Mouse (Mus musculus) left cerebral cortex, adult 2 months (tissue): ENCODE measurements around the gene Tmem50a. TPM values are rescaled to one million over a fixed set of nuclear protein-coding genes. Genes with fewer than 3 reads are reported as not detected.
A peak's percentile ranks its signal among the peaks of the same experiment; 100 is the strongest.

Experiments
- DNase-seq, 2 experiments: peaks; one replicate each; pipeline ENCODE4 v3.0.0; 2021 to 2022; ENCODE audit warnings: low spot score in 2 of 2, mixed read lengths in 1 of 2; ENCODE audit errors: extremely low spot score in 1 of 2
- H3K27ac ChIP-seq: fragments of 200-600 bp; 2 replicates; pipeline ENCODE4 v1.8.1; 2022
- H3K4me3 ChIP-seq: fragments of 200-600 bp; 2 replicates; pipeline ENCODE4 v1.8.1; 2022
- CTCF ChIP-seq: fragments of 200-600 bp; IDR thresholded peaks from 2 replicates; pipeline ENCODE4 v1.8.1; 2022; ENCODE audit warnings: antibody characterized with exemption, mild to moderate bottlenecking, moderate library complexity
- intact Hi-C: fragments of 180-260 bp; cut with DNase I; formaldehyde crosslinking; loops from one replicate; pipeline ENCODE4 v1.15.1; 2025
- total RNA-seq, 2 experiments: library from RNA; stranded (reverse); gene quantifications; 2 replicates each; pipeline ENCODE4 v1.2.3; 2021

Tmem50a gene
- total RNA-seq, 2 experiments from 2014 or later, result 113 to 116 TPM

GRCm38 (mm10) chr4:134901126-134901525, 13.7 kb downstream of the Tmem50a start:
- no peak for DNase-seq
- H3K27ac ChIP-seq, result no peak overlapping the region
- no peak overlapping the region for H3K4me3 ChIP-seq
- TF ChIP-seq CTCF, result no peak
- intact Hi-C loops, result no loop called here

GRCm38 (mm10) chr4:134897256-134897655, 17.6 kb downstream of the Tmem50a start:
- no peak overlapping the region for H3K4me3 ChIP-seq
- no peak for TF ChIP-seq CTCF
- DNase-seq, result no peak
- H3K27ac ChIP-seq, result no peak overlapping the region
- intact Hi-C loops, result no loop called here

- TF ChIP-seq CTCF, result peak; percentile 78
- Histone ChIP-seq H3K4me3 (no peak overlapping the region), H3K27ac (no peak overlapping the region)
- intact Hi-C loops, result loop anchor here (5.0 kb wide), 1 partner anchor 315 kb away; no protein-coding TSS in a partner anchor
- peak; percentile 50 to 60 for DNase-seq
These were observed 22.7 kb downstream of the Tmem50a start for GRCm38 (mm10) chr4:134892096-134892495.

- DNase-seq, result peak in 1 of 2 experiments; percentile 15
- H3K27ac ChIP-seq, result no peak overlapping the region
- TF ChIP-seq CTCF, result no peak
- H3K4me3 ChIP-seq, result no peak overlapping the region
- intact Hi-C loops, result loop anchor here (5.0 kb wide), 1 partner anchor 342 kb away; no protein-coding TSS in a partner anchor
These were observed 30.5 kb downstream of the Tmem50a start for GRCm38 (mm10) chr4:134884364-134884763.

- intact Hi-C loops, result loop anchor here (5.0 kb wide), 1 partner anchor 342 kb away; no protein-coding TSS in a partner anchor
- DNase-seq, result peak in 1 of 2 experiments; percentile 14
- Histone ChIP-seq H3K4me3 (no peak overlapping the region), H3K27ac (no peak overlapping the region)
- no peak for TF ChIP-seq CTCF
These were observed 31.0 kb downstream of the Tmem50a start for GRCm38 (mm10) chr4:134883808-134884207.

GRCm38 (mm10) chr4:134883266-134883665, 31.6 kb downstream of the Tmem50a start:
- H3K4me3 ChIP-seq, result no peak overlapping the region
- peak in 1 of 2 experiments; percentile 16 for DNase-seq
- TF ChIP-seq CTCF, result peak; percentile 55
- intact Hi-C loops, result loop anchor here (5.0 kb wide), 1 partner anchor 341 kb away; no protein-coding TSS in a partner anchor
- H3K27ac ChIP-seq, result no peak overlapping the region

DNA sequence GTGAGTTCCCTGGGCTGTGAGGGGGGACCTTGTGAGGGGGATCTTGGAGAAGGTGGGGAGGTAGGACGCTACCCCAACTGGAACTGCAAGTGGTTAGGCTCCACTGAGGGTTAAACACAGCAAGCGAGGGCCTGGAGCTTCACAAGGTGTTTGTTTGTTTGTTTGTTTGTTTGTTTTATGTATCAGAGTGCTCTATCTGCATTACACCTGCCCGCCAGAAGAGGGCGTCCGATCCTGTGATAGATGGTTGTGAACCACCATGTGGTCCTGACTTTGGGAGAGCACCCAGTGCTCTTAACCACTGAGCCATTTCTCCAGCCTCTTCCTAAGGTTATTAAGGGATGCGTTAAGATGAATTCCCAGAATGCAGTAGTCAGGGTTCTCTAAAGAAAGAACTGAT, 34.8 kb downstream of the Tmem50a start:
- DNase-seq, result no peak
- H3K4me3 ChIP-seq, result no peak overlapping the region

GRCm38 (mm10) chr4:134879410-134879981, 35.3 kb downstream of the Tmem50a start:
- intact Hi-C loops, result loop anchor here (2.0 kb wide), 1 partner anchor 87 kb away; no protein-coding TSS in a partner anchor
- TF ChIP-seq CTCF, result peak; percentile 83
- Histone ChIP-seq H3K4me3 (peak overlapping the region; percentile 20; the same call in 1 of the 2 replicates), H3K27ac (no peak overlapping the region)
- DNase-seq, result peak; percentile 56 to 74

More for the DNA sequence above, 34.8 kb downstream of the Tmem50a start:
- intact Hi-C loops, result loop anchor here (5.0 kb wide), 1 partner anchor 338 kb away; no protein-coding TSS in a partner anchor
- TF ChIP-seq CTCF, result peak; percentile 52
- H3K27ac ChIP-seq, result no peak overlapping the region

DNA sequence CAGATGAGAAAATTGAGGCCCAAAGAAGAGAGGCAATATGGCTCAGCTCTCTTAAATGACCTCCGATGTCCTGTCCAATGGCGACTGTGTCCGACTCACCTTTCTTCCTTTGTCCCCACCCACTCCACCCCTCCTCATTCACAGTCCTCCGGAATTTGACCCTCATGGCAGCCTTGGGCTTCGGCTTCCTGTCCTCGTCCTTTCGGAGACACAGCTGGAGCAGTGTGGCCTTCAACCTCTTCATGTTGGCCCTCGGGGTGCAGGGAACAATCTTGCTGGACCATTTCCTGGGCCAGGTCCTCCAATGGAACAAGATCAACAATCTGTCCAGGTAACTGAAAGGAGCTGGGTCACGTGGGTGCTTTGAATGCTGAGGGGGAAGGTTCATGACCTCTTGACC, 38.7 kb downstream of the Tmem50a start:
- intact Hi-C loops, result no loop called here
- DNase-seq, result no peak
- no peak overlapping the region for H3K4me3 ChIP-seq
- no peak for TF ChIP-seq CTCF
- H3K27ac ChIP-seq, result no peak overlapping the region

DNA sequence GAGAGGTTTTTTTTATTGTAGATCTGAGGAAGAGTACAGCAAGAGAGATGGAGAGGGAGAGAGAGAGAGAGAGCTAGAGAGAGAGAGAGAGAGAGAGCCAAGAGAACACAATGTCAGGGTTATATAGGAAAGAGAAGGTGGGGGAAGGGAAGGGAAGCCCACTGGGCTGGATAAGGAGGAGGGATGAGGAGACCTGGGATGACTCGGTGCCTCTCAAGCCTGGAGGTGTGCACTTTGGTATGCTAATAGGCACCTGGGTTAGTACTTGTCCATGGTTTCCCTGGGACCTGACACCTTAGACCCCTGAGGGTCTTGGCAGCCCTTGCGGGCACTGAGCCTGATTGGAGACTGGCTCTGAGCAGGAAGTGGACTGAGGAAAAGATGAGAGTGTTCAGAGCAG, 42.9 kb downstream of the Tmem50a start:
- TF ChIP-seq CTCF, result no peak
- DNase-seq, result no peak
- Histone ChIP-seq H3K27ac (no peak overlapping the region), H3K4me3 (no peak overlapping the region)
- intact Hi-C loops, result no loop called here

DNA sequence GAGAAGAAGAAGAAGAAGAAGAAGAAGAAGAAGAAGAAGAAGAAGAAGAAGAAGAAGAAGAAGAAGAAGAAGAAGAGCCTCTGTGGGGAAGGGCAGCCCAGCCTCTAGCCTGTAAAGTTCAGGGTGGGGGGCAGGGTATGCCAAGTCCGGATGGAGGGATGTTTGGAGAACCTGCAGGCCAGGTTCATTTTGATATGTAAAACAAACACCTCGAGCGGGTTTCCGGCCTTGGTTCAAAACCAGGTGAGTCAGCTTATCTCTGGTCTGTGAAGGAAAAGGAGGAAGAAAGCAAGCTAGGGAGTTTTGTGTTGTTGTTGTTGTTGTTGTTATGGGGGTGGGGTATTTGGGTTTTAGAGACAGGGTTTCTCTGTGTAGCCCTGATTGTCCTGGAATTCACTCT, 43.3 kb downstream of the Tmem50a start:
- no peak for TF ChIP-seq CTCF
- intact Hi-C loops, result no loop called here
- DNase-seq, result no peak
- Histone ChIP-seq H3K27ac (no peak overlapping the region), H3K4me3 (no peak overlapping the region)

DNA sequence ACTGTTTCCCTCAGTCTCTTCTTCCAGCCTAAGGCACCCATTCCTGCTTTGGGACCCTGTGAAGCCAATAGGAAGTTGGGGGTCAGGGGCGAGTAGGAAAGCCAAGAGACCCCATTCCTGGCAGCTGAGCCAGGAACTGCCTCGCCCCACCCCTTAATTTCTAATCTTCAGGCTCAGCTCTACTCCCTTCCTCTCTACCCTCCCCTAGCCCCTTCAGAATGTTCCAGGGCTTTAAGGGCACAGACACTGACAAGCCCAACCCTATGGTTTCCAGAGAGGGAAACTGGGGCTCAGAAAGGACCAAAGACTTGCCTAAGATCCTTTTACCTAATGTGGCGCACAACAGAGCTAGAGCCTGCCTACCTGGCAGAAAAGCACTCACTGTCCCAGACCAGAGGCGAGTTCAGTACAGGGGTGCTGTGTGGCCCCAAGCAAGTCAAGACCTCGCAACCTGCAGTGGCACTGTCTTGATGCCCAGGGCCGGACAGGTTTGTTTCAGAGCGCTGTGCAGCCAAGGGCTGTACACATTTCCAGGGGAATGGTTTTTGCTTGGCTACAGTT, 44.9 kb downstream of the Tmem50a start:
- TF ChIP-seq CTCF, result no peak
- intact Hi-C loops, result no loop called here
- Histone ChIP-seq H3K4me3 (no peak overlapping the region), H3K27ac (no peak overlapping the region)
- no peak for DNase-seq
